Mouse (Mus musculus) kidney, embryonic 15.5 days (tissue): ENCODE results near the gene Wfdc21. TPM values are rescaled to one million over a fixed set of nuclear protein-coding genes. Genes with fewer than 3 reads are reported as not detected.

Source experiments
- ATAC-seq: fragments of 200-750 bp; cut with Nextera tagmentation; replicated peaks from 2 replicates; pipeline ENCODE4 v1.8.0; 2017; ENCODE audit warnings: moderate TSS enrichment; ENCODE audit not compliant: low FRiP score
- H3K27ac ChIP-seq: fragments of 300-500 bp; sonication (generic); 2 replicates; pipeline ENCODE4 v1.5.1; 2015; ENCODE audit warnings: mild to moderate bottlenecking, inconsistent platforms
- H3K27me3 ChIP-seq: fragments of 300-500 bp; sonication (generic); 2 replicates; pipeline ENCODE4 v1.6.1; 2015; ENCODE audit warnings: inconsistent platforms
- H3K36me3 ChIP-seq: fragments of 300-500 bp; sonication (generic); 2 replicates; pipeline ENCODE4 v1.6.1; 2015; ENCODE audit warnings: inconsistent platforms
- H3K4me1 ChIP-seq: fragments of 300-500 bp; sonication (generic); 2 replicates; pipeline ENCODE4 v1.6.1; 2015; ENCODE audit warnings: inconsistent platforms
- H3K4me2 ChIP-seq: fragments of 300-500 bp; sonication (generic); 2 replicates; pipeline ENCODE4 v1.6.1; 2015; ENCODE audit warnings: moderate library complexity, mild to moderate bottlenecking, inconsistent platforms
- H3K4me3 ChIP-seq: fragments of 300-500 bp; sonication (generic); replicated peaks from 2 replicates; pipeline ENCODE4 v1.5.1; 2015; ENCODE audit warnings: mild to moderate bottlenecking, inconsistent platforms
- H3K9ac ChIP-seq: fragments of 300-500 bp; sonication (generic); 2 replicates; pipeline ENCODE4 v1.6.1; 2015; ENCODE audit warnings: mild to moderate bottlenecking, inconsistent platforms
- H3K9me3 ChIP-seq: fragments of 300-500 bp; sonication (generic); replicated peaks from 2 replicates; pipeline ENCODE4 v1.6.1; 2016; ENCODE audit warnings: inconsistent platforms
- WGBS: fragments of 180-500 bp; shearing (Covaris S2); methylation state at CpG from one replicate; pipeline ENCODE4 v1.1.7; 2015; ENCODE audit warnings: mixed read lengths; 5-methylcytosine and 5-hydroxymethylcytosine counted together
- polyA plus RNA-seq: library from polyadenylated mRNA; unstranded; fragments of >200 nt; fragmentation: Nextera tagmentation; extraction: Ambion mirVana; gene quantifications from 2 replicates; pipeline ENCODE4 v1.2.1, GENCODE M21; 2015

Gene Wfdc21
- polyA plus RNA-seq: 1.0 and 1.4 TPM in 2 replicates

DNA sequence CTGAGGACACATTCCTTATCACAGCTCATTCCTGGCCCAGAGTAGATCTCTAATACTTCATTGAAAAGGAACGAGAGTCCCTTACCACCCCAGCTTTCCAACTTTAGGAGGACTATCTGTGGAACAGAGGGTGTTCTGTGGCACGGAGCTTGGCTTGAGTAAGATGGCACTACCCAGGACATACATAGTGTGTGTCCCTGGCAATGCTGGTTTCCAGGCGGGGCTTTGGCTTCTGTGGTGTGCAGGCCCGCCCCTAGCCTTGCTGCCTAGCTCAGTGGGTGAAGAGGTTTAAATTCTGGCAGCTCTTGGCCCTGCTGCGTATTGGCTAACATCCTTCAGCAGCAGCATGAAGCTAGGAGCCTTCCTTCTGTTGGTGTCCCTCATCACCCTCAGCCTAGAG is at the start of gene Wfdc21:
Gene Wfdc21 (plus strand): TSS at position 260 of the 400 bp plus-strand sequence.
- ATAC-seq: no peak
- Histone ChIP-seq H3K27me3 (peaks cover 28% of the 10 kb centered on the region), H3K4me2 (no peak within 1 kb of the TSS), H3K36me3 (no peaks in the 10 kb centered on the region), H3K27ac (no peak within 1 kb of the TSS), H3K9ac (no peak within 1 kb of the TSS), H3K9me3 (no peaks in the 10 kb centered on the region), H3K4me3 (no peak within 1 kb of the TSS), H3K4me1 (peaks cover 6% of the 10 kb centered on the region)
- WGBS: 71% methylated on average over 5 of the region's 5 CpGs

DNA sequence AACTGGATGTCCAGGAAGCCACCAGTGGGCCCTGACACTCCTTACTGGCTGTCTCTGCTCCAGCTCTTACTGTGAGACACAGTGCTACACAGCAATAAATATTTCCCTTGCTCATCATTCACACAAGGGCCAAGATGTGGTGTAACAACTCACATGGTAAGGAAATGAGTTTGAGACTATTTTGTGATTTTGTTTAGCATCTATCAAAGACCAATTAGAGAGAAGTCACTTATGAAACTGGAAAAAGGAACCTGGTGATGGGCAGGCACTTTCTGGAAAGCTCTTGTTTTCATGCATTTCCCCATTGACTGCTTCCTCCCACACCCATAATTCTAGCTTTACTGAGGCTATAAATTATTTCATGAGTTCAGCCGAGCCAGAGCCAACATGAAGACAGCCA is 43.0 kb upstream of the Wfdc21 start, which contains the start of gene Wfdc17:
Gene Wfdc17 (plus strand): TSS at position 287 of the 400 bp plus-strand sequence.
- H3K4me2 ChIP-seq: no peak within 1 kb of the TSS
- no peak within 1 kb of the TSS for H3K9ac ChIP-seq
- H3K36me3 ChIP-seq: no peaks in the 10 kb centered on the region
- 11% methylated on average over 1 of the region's 1 CpGs for WGBS
- no peaks in the 10 kb centered on the region for H3K9me3 ChIP-seq
- no peak within 1 kb of the TSS for H3K4me3 ChIP-seq
- no peaks in the 10 kb centered on the region for H3K27me3 ChIP-seq
- no peak within 1 kb of the TSS for H3K27ac ChIP-seq
- H3K4me1 ChIP-seq: no peaks in the 10 kb centered on the region
- no peak for ATAC-seq

- Histone ChIP-seq H3K9ac (no peak within 1 kb of the TSS), H3K9me3 (no peaks in the 10 kb centered on the region), H3K36me3 (no peaks in the 10 kb centered on the region), H3K4me1 (no peaks in the 10 kb centered on the region), H3K27me3 (no peaks in the 10 kb centered on the region), H3K27ac (no peak within 1 kb of the TSS), H3K4me3 (no peak within 1 kb of the TSS), H3K4me2 (no peak within 1 kb of the TSS)
- WGBS: 62% methylated on average over 4 of the region's 4 CpGs
- no peak for ATAC-seq
Observed at GRCm38 (mm10) chr11:83708715-83709114, 38.0 kb upstream of the Wfdc21 start, which contains the start of gene Wfdc18. TSS of gene Wfdc18 (plus strand) at chr11:83709015.

DNA sequence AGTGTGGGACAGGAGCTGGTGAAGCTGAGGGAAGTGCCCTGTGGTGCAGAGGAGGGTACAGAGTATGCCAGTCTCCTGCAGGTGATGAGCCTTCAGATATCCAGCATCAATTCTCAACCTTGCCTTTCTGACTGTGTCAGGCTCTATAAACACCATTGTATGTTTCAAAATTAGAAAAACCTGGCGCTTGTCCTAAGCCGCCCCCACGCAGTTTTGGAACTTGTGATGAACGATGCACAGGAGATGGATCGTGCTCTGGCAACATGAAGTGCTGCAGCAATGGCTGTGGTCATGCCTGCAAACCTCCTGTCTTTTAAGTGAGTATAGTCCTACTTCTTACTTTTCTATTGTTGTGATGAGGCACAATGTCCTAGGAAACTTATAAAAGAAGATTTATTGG is 37.1 kb upstream of the Wfdc21 start:
- Histone ChIP-seq H3K4me3 (no peak overlapping the region), H3K36me3 (no peaks in the 10 kb centered on the region), H3K9me3 (no peaks in the 10 kb centered on the region), H3K27me3 (no peaks in the 10 kb centered on the region), H3K4me1 (no peaks in the 10 kb centered on the region), H3K9ac (no peak overlapping the region), H3K4me2 (no peak overlapping the region), H3K27ac (no peak overlapping the region)
- no peak for ATAC-seq
- WGBS: 75% methylated on average over 5 of the region's 5 CpGs

GRCm38 (mm10) chr11:83712671-83713070 is 34.1 kb upstream of the Wfdc21 start:
- ATAC-seq: no peak
- Histone ChIP-seq H3K9me3 (no peaks in the 10 kb centered on the region), H3K4me2 (no peak overlapping the region), H3K27ac (no peak overlapping the region), H3K4me1 (no peaks in the 10 kb centered on the region), H3K27me3 (no peaks in the 10 kb centered on the region), H3K9ac (no peak overlapping the region), H3K36me3 (no peaks in the 10 kb centered on the region), H3K4me3 (no peak overlapping the region)
- 81% methylated on average over 1 of the region's 1 CpGs for WGBS

GRCm38 (mm10) chr11:83713925-83714324 is 32.8 kb upstream of the Wfdc21 start:
- no peak overlapping the region for H3K9ac ChIP-seq
- no peak for ATAC-seq
- WGBS: 69% methylated on average over 2 of the region's 2 CpGs
- H3K27me3 ChIP-seq: no peaks in the 10 kb centered on the region
- no peaks in the 10 kb centered on the region for H3K9me3 ChIP-seq
- no peak overlapping the region for H3K4me2 ChIP-seq
- H3K4me1 ChIP-seq: no peaks in the 10 kb centered on the region
- no peaks in the 10 kb centered on the region for H3K36me3 ChIP-seq
- H3K27ac ChIP-seq: no peak overlapping the region
- H3K4me3 ChIP-seq: no peak overlapping the region

GRCm38 (mm10) chr11:83717042-83717665 is 29.6 kb upstream of the Wfdc21 start:
- WGBS: 85% methylated on average over 6 of the region's 6 CpGs
- Histone ChIP-seq H3K4me2 (no peak overlapping the region), H3K4me1 (no peaks in the 10 kb centered on the region), H3K9me3 (no peaks in the 10 kb centered on the region), H3K4me3 (no peak overlapping the region), H3K27me3 (no peaks in the 10 kb centered on the region), H3K27ac (no peak overlapping the region), H3K9ac (no peak overlapping the region), H3K36me3 (no peaks in the 10 kb centered on the region)
- no peak for ATAC-seq

DNA sequence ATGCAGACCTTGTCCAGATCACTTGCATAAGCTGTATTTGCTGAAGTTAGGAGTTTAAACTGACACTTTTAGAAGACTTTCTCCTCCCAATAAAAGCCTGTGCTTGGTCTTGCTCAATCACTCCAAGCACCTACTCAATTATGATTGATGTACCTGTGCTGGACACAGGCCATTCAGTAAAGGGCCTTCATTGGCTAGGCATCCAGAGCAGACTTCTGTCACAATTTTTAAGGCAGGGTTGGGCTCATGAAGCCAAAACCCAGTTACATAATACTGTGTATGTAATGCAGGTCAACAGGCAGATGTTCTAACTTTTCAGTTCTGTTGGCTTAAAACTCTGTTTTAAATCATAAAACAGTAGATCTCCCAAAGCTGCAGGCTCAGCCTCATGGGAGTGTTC is 26.0 kb upstream of the Wfdc21 start:
- H3K9ac ChIP-seq: no peak overlapping the region
- no peak overlapping the region for H3K4me3 ChIP-seq
- H3K4me1 ChIP-seq: no peaks in the 10 kb centered on the region
- no peaks in the 10 kb centered on the region for H3K9me3 ChIP-seq
- H3K27me3 ChIP-seq: no peaks in the 10 kb centered on the region
- H3K27ac ChIP-seq: no peak overlapping the region
- ATAC-seq: no peak
- H3K4me2 ChIP-seq: no peak overlapping the region
- H3K36me3 ChIP-seq: no peaks in the 10 kb centered on the region

- Histone ChIP-seq H3K36me3 (no peaks in the 10 kb centered on the region), H3K4me3 (no peak overlapping the region), H3K4me1 (no peaks in the 10 kb centered on the region), H3K27me3 (no peaks in the 10 kb centered on the region), H3K4me2 (no peak overlapping the region), H3K9me3 (peaks cover 2% of the 10 kb centered on the region; the same call in 1 of the 2 replicates), H3K9ac (no peak overlapping the region), H3K27ac (no peak overlapping the region)
- no peak for ATAC-seq
- 56% methylated on average over 3 of the region's 3 CpGs for WGBS
Observed at GRCm38 (mm10) chr11:83728757-83729432, 17.8 kb upstream of the Wfdc21 start.

DNA sequence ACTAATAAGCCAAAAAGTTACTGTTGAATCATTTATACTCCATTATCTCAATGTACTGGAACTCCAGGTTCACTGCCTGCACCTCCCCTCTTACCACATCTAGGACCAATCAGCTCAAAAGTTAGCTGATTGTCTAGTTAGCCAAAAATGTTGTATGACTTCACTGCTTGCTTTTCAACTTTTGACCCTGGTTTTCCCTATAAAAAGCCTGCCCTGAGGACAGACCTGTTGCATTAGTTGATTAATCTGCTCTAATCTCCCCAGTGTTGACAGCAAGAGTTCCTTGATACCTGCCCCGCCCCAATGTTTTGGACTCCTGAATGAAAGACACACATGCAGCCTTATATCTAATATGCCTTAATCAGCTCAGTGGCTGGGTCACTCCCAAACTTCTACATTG is 15.6 kb upstream of the Wfdc21 start:
- 0 out of 2 replicates have a peak, but pooled peaks cover 1% of the 10 kb centered on the region for H3K27me3 ChIP-seq
- H3K36me3 ChIP-seq: no peaks in the 10 kb centered on the region
- 90% methylated on average over 1 of the region's 1 CpGs for WGBS
- no peak overlapping the region for H3K4me3 ChIP-seq
- H3K9ac ChIP-seq: no peak overlapping the region
- no peaks in the 10 kb centered on the region for H3K4me1 ChIP-seq
- H3K9me3 ChIP-seq: peaks cover 3% of the 10 kb centered on the region; the same call in 1 of the 2 replicates
- H3K27ac ChIP-seq: no peak overlapping the region
- H3K4me2 ChIP-seq: no peak overlapping the region
- ATAC-seq: no peak

GRCm38 (mm10) chr11:83733071-83733640 is 13.6 kb upstream of the Wfdc21 start:
- Histone ChIP-seq H3K4me2 (no peak overlapping the region), H3K27me3 (0 out of 2 replicates have a peak, but pooled peaks cover 4% of the 10 kb centered on the region), H3K4me1 (no peaks in the 10 kb centered on the region), H3K9ac (no peak overlapping the region), H3K4me3 (no peak overlapping the region), H3K27ac (no peak overlapping the region), H3K36me3 (no peaks in the 10 kb centered on the region), H3K9me3 (peaks cover 3% of the 10 kb centered on the region; the same call in 1 of the 2 replicates)
- 84% methylated on average over 5 of the region's 5 CpGs for WGBS
- ATAC-seq: no peak

GRCm38 (mm10) chr11:83734215-83734614 is 12.5 kb upstream of the Wfdc21 start:
- no peak for ATAC-seq
- WGBS: 83% methylated on average over 1 of the region's 1 CpGs

More at GRCm38 (mm10) chr11:83734215-83734614, 12.5 kb upstream of the Wfdc21 start:
- H3K4me3 ChIP-seq: no peak overlapping the region
- no peak overlapping the region for H3K27ac ChIP-seq
- H3K4me2 ChIP-seq: no peak overlapping the region
- peaks cover 3% of the 10 kb centered on the region; the same call in 1 of the 2 replicates for H3K9me3 ChIP-seq
- no peaks in the 10 kb centered on the region for H3K4me1 ChIP-seq
- H3K36me3 ChIP-seq: no peaks in the 10 kb centered on the region
- H3K27me3 ChIP-seq: 0 out of 2 replicates have a peak, but pooled peaks cover 4% of the 10 kb centered on the region
- H3K9ac ChIP-seq: no peak overlapping the region
